Mouse (Mus musculus) right cerebral cortex, adult 18-20 months (tissue): ENCODE measurements at regions not wholly inside any gene's neighbourhood (a gene's known extent, or its start where the extent isn't known, plus 50 kb on each side); places are given as distances from the start of the nearest gene placed in this dataset.

Experiments
- DNase-seq: peaks from one replicate; pipeline ENCODE4 v3.0.0; 2022; ENCODE audit warnings: mixed read lengths

DNA sequence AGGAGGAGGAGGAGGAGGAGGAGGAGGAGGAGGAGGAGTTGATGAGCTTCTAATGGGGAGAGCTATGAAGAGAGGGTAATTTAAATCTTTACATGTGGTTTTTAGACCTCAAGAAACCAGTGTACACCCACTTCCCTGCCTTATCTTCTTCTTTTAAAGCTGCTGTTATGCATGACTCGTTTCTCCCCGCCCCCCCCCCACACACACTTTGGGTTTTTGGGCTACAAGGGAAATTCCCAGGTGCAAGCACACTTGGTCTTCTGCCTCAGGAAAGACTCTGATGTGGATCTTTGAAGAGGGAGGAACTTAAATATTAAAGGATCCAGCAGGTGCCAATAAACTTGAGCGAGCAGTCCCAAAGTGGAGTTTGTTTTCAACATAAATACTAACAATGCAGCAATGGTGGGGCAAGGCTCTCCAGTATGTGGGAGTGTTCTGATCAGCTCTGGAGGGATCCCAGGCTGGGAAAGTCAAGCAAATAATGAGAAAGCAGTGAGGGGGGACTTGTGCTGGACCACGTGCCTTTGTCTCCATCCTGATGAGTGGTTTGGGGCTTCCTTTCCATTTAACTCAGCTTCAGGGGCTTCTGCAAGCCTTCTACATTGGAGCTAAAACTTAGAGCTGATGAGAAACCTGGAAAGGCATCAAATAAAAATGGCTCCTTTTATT lies 296.0 kb downstream of the Pten start:
- no peak for DNase-seq

DNA sequence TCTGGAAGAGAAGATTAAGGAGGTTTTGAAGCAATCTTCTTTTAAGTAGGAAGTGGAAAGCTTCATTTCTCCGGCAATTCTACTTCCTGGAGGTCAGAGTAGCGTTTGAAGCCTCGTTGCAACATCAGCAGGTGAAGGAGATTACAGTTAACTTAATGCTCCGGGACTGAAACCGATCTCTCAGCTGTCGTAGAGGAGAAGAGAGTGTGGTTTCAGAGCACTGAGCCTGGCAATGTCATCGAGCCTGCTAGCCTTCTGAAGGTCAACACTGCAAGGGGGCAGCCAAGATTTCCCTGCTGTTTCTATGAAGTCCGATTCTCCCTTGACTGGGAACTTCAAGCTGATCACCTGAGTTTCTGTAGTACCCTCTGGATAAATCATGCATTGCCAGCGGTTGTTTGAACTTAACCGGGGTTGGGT lies 299.1 kb downstream of the Pten start:
- no peak for DNase-seq

DNA sequence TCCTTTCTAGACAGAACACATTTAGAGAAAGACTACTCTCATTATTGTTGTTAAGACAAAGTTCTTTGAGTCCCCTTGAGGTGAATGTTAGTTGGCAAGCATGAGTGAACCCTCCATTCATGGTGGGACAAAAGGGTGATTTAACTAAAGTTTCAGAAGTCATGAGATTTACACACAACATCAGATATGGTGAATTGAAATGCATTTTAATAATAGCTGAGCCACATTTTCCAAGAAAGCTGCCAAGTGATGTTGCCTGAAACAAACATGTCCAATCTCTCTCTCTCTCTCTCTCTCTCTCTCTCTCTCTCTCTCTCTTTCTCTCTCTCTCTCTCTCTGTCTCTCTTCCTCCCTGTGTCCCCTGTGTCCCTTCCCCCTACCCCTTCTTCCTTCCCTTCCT lies 303.7 kb downstream of the Pten start:
- DNase-seq = no peak

DNA sequence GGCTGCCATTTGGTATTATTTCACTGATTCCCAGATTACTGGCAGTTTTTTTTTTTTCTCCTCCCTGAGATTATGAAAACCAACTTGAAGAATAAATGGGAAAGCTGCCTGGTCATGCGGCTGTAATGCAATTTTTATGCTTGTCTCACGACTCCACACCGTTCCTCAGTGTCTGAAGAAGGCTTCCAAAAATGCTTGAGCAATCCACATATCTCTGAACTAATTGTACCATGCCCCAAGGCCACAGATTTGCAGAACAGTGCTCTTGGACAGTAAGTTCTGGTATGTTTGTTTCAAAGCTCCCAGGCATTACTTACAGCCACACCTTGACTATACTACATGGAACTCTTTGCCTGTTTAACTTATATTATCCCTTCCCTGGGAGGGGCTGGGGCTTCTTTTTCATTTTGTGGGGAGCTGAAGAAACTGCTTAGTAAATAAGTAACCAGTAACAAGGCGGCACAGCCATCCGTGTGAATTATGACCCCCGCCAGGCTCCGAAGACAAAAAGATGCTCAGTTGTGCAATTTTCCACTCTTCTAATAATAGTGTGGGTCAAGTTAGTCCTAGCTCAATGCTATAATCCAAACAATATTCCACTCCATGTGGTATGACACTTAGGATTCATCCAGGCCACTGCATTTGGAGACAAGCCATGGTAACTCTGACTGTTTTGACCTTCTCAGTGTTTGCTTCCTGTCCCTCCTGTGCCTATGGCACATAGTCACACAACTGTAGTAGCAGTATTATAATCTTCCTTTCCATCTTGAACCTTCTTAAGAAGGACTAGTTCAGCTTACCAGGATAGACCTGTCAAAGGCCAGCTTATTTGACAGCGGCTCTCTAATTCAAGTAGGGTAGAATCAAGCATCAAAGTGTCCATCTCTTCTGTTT lies 305.1 kb downstream of the Pten start:
- no peak for DNase-seq

DNA sequence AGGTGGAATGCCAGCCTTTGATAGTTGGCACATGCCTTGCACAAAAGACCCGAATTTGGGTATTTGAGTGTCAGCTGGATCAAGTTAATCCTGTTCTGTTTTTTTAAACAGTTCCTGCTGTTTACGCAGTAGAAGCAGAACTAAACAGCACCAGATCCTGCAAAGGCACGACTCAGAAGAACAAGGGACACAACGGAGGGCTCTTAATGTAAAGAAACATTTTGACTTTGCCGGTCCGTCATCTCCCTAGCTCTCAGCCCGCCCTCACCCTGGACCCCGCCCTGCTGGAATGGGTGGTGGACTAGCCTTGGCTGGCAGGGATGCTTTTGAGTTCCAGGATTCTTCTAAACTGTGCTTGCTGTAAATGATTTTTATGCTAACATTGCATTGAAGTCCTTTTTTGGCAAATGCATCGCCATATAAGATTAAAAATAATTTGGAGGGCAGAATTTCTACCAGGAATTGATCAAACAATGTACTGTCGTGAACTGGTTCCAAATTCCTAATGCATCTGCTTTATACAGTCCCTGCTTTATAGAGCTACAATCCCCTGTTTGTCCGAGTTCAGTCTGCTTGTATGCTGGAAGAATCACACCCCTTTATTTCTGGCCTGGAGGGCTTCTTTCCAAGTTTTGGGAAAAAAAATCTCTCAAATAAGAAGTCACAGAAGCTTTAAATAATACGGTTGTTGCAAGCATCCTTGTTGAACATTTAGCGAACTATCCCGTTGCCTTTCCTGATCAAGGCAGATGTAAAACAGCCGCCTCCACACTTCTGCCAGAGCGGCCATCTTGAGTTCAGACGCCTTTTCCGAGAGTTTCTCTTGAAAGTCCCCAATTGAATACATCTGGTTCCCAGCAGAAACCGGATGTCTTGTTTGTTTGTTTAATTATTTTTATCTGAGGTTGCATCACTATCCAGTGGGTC lies 308.2 kb downstream of the Pten start:
- no peak for DNase-seq

DNA sequence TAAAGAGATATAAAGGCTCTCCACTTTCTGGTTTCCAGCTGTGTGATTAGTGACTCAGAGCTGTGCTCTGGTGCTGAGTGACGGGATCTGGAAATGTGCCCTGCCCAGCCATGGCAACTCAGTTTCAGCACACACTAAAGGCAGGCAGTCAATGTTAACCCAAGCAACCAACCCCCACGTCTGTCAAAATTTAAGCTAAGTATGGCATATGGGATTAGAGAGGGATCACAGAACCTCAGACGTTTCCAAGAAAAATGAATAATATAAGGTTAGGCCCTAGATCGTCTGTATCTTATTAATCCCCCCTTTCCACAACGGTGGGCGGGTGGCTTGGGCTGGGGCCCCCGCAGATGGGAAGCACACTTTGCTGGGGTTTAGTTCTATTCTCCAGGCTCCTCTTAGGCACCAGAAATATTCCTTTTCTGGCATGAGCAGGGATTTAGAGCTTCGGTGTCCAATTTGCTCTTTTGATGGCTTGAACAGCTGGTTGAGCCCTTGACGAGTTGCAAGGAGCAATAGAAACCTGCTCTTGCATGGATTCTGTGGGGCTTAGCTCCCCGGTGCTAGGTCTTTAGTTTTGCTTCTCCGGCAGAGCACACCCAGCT lies 311.2 kb downstream of the Pten start:
- DNase-seq = no peak

DNA sequence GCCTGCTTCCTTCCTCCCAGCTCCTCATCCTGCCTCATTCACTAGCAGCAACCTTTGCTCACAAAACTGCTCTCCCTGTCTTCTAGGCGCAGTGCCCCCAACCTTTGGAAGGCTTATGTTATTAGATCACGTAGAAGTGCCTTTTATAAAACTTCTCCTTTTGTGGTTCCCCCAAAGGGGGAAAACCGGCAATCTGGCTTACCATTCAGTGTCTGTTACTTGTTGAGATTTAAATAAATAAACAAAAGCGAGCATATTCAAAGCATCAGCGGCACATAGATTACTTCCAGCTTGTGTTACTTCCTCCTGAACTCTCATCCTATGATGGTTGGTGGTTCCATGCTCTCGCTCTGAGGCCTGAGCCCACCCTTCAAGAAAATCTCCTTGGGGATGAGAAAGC lies 312.5 kb downstream of the Pten start:
- DNase-seq = no peak

DNA sequence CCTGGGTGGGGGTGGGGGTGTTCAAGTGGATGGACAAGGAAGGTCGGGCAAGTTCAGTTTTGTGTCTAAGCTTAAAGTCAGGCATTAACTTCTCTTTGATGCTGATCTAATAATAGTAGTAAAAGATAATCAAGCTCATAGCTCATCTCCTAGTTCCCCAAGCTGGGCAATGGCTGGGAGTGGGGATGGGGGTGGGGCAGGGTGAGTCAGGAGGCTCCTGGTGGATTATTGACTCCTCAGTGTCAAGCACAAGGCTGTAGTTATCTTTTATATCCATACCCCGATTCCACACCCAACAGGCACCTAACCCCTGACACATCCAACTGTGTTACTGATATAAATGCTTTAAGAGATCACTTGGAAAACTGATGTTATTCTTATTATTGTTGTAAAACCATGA lies 315.0 kb downstream of the Pten start:
- DNase-seq = no peak

DNA sequence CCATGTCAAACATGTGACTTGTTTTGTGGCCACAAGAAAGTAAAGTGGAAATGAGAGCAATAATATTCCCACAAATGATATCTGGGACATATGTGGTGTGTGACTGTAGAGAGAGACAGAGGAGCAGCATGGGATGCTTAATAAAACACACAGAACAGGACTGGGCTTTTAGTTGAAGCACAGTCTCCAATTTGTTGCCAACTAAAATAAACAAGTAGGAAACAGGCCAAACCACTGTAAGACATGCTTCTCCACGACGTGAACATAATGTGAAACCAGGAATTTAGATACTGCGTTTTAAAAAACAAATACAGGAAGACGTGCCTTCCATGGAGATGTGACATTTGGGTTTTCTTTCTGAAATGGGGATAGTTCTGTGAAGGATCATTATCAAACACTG lies 317.2 kb downstream of the Rnls start:
- DNase-seq = no peak

DNA sequence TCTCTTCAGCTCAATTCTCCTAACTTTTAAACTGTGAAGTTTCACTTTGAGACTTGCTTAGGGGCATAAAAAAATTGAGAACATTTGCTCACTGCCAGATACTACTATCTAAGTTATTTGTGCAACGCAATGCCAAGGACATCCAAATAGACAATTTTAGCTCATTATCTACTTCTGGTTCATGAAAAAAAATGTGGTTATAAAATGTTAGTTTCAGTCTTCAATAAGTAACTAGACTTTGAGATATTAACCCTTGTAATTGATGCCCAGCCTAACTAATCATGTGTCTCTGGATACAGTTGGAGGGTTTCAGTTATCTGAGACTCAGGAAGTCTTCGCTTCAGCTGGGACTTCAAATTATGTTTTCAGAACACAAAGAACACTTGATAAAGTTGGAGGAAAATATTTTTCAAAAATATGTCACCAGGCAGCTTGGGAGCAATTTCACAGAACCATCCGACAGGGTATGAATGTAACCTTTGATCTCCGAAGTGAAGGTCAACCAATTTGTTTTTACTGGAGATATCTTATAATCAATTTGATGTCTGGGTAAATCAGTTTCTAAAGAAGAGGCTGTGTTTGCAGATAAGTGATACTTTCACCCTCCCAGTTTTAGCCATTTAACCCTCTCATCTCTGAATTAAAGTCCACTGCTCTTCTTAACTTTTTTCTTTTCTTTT lies 313.3 kb downstream of the Rnls start:
- no peak for DNase-seq

DNA sequence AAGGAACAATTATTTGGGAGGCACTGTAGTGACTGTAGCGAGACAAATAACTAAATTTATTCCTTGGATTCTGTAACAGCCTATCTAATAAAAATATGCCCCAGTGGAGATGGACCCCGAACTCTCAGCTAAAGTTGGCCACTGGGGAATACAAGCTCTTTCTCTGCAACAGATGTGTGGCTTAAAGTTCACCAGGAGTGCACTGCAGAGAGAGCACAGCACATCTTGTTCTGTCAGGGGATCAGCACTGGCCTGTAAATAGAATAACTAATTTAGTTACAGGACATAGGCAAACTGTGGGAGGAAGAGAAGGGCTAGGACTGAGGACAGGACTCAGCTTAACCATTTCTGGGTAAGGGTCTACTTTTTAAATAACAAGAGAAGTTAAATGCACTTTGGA lies 312.1 kb downstream of the Rnls start:
- DNase-seq = no peak

DNA sequence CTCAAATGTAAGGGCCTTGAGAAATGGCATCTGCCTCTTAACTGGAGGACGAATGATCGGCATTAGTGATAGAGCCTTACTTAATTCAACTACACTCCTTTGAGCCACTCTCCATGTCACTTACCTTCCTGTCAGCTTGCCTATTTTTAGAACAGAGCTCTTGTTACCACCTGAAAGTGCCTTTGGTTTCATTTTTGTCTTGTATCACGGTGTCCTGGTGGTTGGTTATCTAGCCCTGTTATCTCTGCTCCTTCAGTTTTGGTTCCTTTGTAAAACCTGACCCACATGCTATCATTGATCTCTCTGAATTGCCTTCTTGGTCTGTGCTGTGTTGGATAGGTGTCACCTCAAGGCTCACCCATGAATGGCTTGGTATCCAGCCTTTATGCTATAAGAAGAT lies 310.6 kb downstream of the Rnls start:
- no peak for DNase-seq

DNA sequence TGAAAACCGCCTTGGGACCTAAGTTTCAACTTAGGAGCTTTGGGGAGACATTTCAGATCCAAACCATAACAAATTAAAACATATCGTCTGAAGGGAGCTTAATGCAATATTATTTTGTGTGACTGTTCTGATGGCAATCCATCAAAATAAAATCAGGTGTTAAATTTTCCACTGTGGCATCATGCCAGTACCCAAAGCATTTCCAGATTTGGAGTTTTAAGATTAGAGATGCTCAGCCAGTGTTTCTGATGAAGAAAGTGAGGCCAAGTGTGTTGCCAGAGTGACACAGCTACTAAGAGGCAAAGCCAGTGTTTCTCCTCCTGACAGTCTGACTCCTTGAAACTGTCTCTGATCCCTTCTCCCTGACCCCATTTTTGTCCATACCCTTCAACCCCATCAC lies 308.7 kb downstream of the Rnls start:
- DNase-seq = no peak

DNA sequence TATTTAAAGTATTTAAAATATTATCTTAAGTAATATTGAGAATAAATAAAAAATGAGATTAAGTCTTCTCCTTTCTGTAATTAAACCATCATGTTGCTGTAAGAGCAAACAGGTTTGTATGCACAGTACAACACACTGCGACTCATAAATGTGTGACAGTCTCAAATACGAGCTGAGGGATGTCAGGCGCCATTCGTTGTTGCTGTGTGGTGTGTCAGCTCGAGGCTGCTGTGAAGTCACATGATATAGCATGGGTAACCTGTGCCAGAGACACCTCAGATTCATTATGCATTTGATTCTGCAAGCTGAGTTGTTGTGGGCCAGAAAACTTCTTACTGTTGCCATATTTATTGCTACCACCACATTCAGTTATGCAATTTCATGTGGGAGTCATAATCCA lies 307.4 kb downstream of the Rnls start:
- DNase-seq = no peak
